Mouse (Mus musculus) CH12.LX (cell line): ENCODE results near the gene Fam178b. TPM values are rescaled to one million over a fixed set of nuclear protein-coding genes. Genes with fewer than 3 reads are reported as not detected.
"Not testable (repeated sequence)": the region's sequence is repeated elsewhere in the genome, so short reads cannot be mapped to it uniquely, and the experiment has no call there.

Experiments
- DNase-seq: peaks from one replicate; pipeline ENCODE4 v3.0.0-alpha.2; 2013; ENCODE audit errors: extremely low read depth
- H3K27ac ChIP-seq: 2 replicates; pipeline ENCODE4 v1.5.1; 2012; ENCODE audit warnings: low read depth, mild to moderate bottlenecking, control low read depth, moderate library complexity; ENCODE audit not compliant: insufficient read depth
- H3K27me3 ChIP-seq: replicated peaks from 2 replicates; pipeline ENCODE3; 2012; ENCODE audit warnings: inconsistent platforms
- H3K36me3 ChIP-seq, 2 experiments: replicated peaks in 1 of 2; 2 replicates each; pipeline versions ENCODE3 to v1.6.1; 2012; ENCODE audit warnings: inconsistent platforms in 1 of 2, low read length in 1 of 2, mild to moderate bottlenecking in 1 of 2, mixed read lengths in 1 of 2, moderate library complexity in 1 of 2; ENCODE audit not compliant: control insufficient read depth in 1 of 2, insufficient read depth in 1 of 2
- H3K4me1 ChIP-seq, 2 experiments: 2 replicates each; pipeline ENCODE4 v1.6.1; 2012; ENCODE audit warnings: inconsistent platforms in 1 of 2, moderate library complexity in 1 of 2; ENCODE audit not compliant: insufficient read depth in 2 of 2, control insufficient read depth in 1 of 2
- H3K4me2 ChIP-seq: 2 replicates; pipeline ENCODE4 v1.6.1; 2012; ENCODE audit warnings: low read depth, mild to moderate bottlenecking, control low read depth; ENCODE audit not compliant: poor library complexity, insufficient read depth, severe bottlenecking
- H3K4me3 ChIP-seq, 3 experiments: fragments of 150-350 bp in 1 of 3; sonication (generic) in 1 of 3; replicated peaks in 1 of 3; 2 replicates each; pipeline versions ENCODE3 to v1.5.1; 2011 to 2012; ENCODE audit warnings: low read depth in 2 of 3, low read length in 2 of 3, mild to moderate bottlenecking in 2 of 3, moderate library complexity in 2 of 3, control low read depth in 1 of 3, improper control_type of control experiment in 1 of 3, inconsistent platforms in 1 of 3, mixed read lengths in 1 of 3; ENCODE audit not compliant: poor library complexity in 1 of 3
- H3K79me2 ChIP-seq: replicated peaks from 2 replicates; pipeline ENCODE4 v1.6.1; 2012; ENCODE audit warnings: mild to moderate bottlenecking, moderate library complexity; ENCODE audit not compliant: control insufficient read depth, poor library complexity, insufficient read depth, severe bottlenecking; ENCODE audit errors: extremely low read depth
- H3K9ac ChIP-seq: 2 replicates; pipeline ENCODE4 v1.6.1; 2012; ENCODE audit warnings: low read depth, mild to moderate bottlenecking, control low read depth, moderate library complexity; ENCODE audit not compliant: insufficient read depth
- H3K9me3 ChIP-seq: replicated peaks from 2 replicates; pipeline ENCODE3; 2012; ENCODE audit warnings: low read length, inconsistent platforms, mixed read lengths
- BHLHE40 ChIP-seq: IDR thresholded peaks from 2 replicates; pipeline ENCODE4 v1.6.1; 2011; ENCODE audit warnings: mild to moderate bottlenecking, low read depth, low read length, improper control_type of control experiment
- CTCF ChIP-seq, 2 experiments: IDR thresholded peaks in 1 of 2; conservative IDR thresholded peaks in 1 of 2; 2 replicates each; pipeline ENCODE4 v1.5.1; 2011 to 2012; ENCODE audit warnings: low read depth in 2 of 2, low read length in 2 of 2, improper control_type of control experiment in 1 of 2, inconsistent platforms in 1 of 2, mild to moderate bottlenecking in 1 of 2, moderate library complexity in 1 of 2
- EP300 ChIP-seq: IDR thresholded peaks from 2 replicates; pipeline ENCODE4 v1.6.1; 2011; ENCODE audit warnings: low read length, improper control_type of control experiment
- ETS1 ChIP-seq: conservative IDR thresholded peaks from 2 replicates; pipeline ENCODE4 v1.6.1; 2012; ENCODE audit warnings: low read depth, mild to moderate bottlenecking, inconsistent platforms, low read length, improper control_type of control experiment, moderate library complexity
- GABPA ChIP-seq: IDR thresholded peaks from 2 replicates; pipeline ENCODE4 v1.6.1; 2012; ENCODE audit warnings: low read depth, low read length, improper control_type of control experiment, inconsistent platforms; ENCODE audit not compliant: insufficient replicate concordance
- HCFC1 ChIP-seq: IDR thresholded peaks from 2 replicates; pipeline ENCODE4 v1.6.1; 2012; ENCODE audit warnings: low read depth, mild to moderate bottlenecking, inconsistent platforms, low read length, improper control_type of control experiment
- JUND ChIP-seq: conservative IDR thresholded peaks from 2 replicates; pipeline ENCODE4 v1.6.1; 2011; ENCODE audit warnings: low read depth, low read length, improper control_type of control experiment
- MAFK ChIP-seq: IDR thresholded peaks from 2 replicates; pipeline ENCODE4 v1.6.1; 2011; ENCODE audit warnings: low read length, improper control_type of control experiment; ENCODE audit not compliant: insufficient replicate concordance
- MAZ ChIP-seq: IDR thresholded peaks from 2 replicates; pipeline ENCODE4 v1.6.1; 2012; ENCODE audit warnings: low read depth, mild to moderate bottlenecking, inconsistent platforms, low read length, improper control_type of control experiment, moderate library complexity
- MEF2A ChIP-seq: IDR thresholded peaks from 2 replicates; pipeline ENCODE4 v1.6.1; 2014; ENCODE audit warnings: low read depth, mild to moderate bottlenecking, inconsistent platforms, low read length, improper control_type of control experiment, borderline replicate concordance
- MYC ChIP-seq: IDR thresholded peaks from 2 replicates; pipeline ENCODE4 v1.6.1; 2011; ENCODE audit warnings: low read depth, mild to moderate bottlenecking, improper control_type of control experiment, low read length
- RAD21 ChIP-seq: IDR thresholded peaks from 2 replicates; pipeline ENCODE4 v1.6.1; 2011; ENCODE audit warnings: low read depth, mild to moderate bottlenecking, low read length, improper control_type of control experiment, moderate library complexity
- RCOR1 ChIP-seq: conservative IDR thresholded peaks from 2 replicates; pipeline ENCODE4 v1.6.1; 2012; ENCODE audit warnings: low read depth, mild to moderate bottlenecking, inconsistent platforms, low read length, improper control_type of control experiment
- SMC3 ChIP-seq: IDR thresholded peaks from 2 replicates; pipeline ENCODE4 v1.6.1; 2011; ENCODE audit warnings: low read depth, low read length, improper control_type of control experiment
- TBP ChIP-seq: conservative IDR thresholded peaks from 2 replicates; pipeline ENCODE4 v1.6.1; 2011; ENCODE audit warnings: low read depth, low read length, improper control_type of control experiment
- UBTF ChIP-seq: IDR thresholded peaks from 2 replicates; pipeline ENCODE4 v1.6.1; 2012; ENCODE audit warnings: low read depth, mild to moderate bottlenecking, inconsistent platforms, low read length, improper control_type of control experiment, moderate library complexity
- USF1 ChIP-seq: IDR thresholded peaks from 2 replicates; pipeline ENCODE4 v1.6.1; 2014; ENCODE audit warnings: low read depth, mild to moderate bottlenecking, inconsistent platforms, low read length, improper control_type of control experiment
- USF2 ChIP-seq: conservative IDR thresholded peaks from 2 replicates; pipeline ENCODE4 v1.6.1; 2011; ENCODE audit warnings: low read depth, low read length, improper control_type of control experiment
- ZC3H11A ChIP-seq: IDR thresholded peaks from 2 replicates; pipeline ENCODE4 v1.6.1; 2012; ENCODE audit warnings: low read depth, mild to moderate bottlenecking, inconsistent platforms, low read length, improper control_type of control experiment
- dilution Hi-C: fragments of 300-500 bp; cut with MboI; formaldehyde crosslinking; loops from 2 replicates; pipeline ENCODE4 v1.14.3; 2020; ENCODE audit warnings: low sequenced_read_pairs; ENCODE audit not compliant: extremely low pct_unique_long_range_greater_than_20kb, extremely low pct_ligation_motif_present
- in situ Hi-C: fragments of 300-500 bp; cut with MboI; formaldehyde crosslinking; loops from 3 replicates; pipeline ENCODE4 v1.14.3; 2019; ENCODE audit warnings: low sequenced_read_pairs, low pct_ligation_motif_present, low pct_unique_long_range_greater_than_20kb, mixed read lengths
- polyA plus RNA-seq: library from polyadenylated mRNA; unstranded; fragments of >175 nt; gene quantifications from 2 replicates; pipeline ENCODE4 v1.2.1, GENCODE M21; 2012; ENCODE audit warnings: low read depth; ENCODE audit not compliant: insufficient read length
- total RNA-seq, 2 experiments: library from RNA; depleted of rRNA; stranded (reverse); fragments of 300-350 nt in 1 of 2; fragments of >200 nt in 1 of 2; gene quantifications; 2 replicates each; pipeline ENCODE4 v1.2.3; 2012 to 2014

Fam178b gene
- total and polyA plus RNA-seq, 3 experiments = 0.50 TPM; not detected in 2

GRCm38 (mm10) chr1:36625442-36625841 lies 57.5 kb downstream of the Fam178b start:
- no peak overlapping the region for H3K27ac ChIP-seq
- no peak overlapping the region for H3K4me2 ChIP-seq
- peaks cover 4% of the 10 kb centered on the region for H3K27me3 ChIP-seq
- no peaks in the 10 kb centered on the region for H3K36me3 ChIP-seq
- peaks cover 11% of the 10 kb centered on the region for H3K9me3 ChIP-seq
- dilution Hi-C loops = no loop called here
- TF ChIP-seq EP300 = no peak
- TF ChIP-seq MAZ = no peak
- no peak for TF ChIP-seq BHLHE40
- TF ChIP-seq UBTF = no peak
- no peak for TF ChIP-seq MYC
- TF ChIP-seq JUND = no peak
- no peak for TF ChIP-seq USF2
- no peak for TF ChIP-seq RAD21
- TF ChIP-seq, all 38 proteins: peak for 0
- H3K4me1 ChIP-seq = 0 out of 4 replicates have a peak, but pooled peaks cover 0 to 1% of the 10 kb centered on the region in 2 experiments
- no peaks in the 10 kb centered on the region for H3K79me2 ChIP-seq
- H3K4me3 ChIP-seq = no peak overlapping the region
- no peak for DNase-seq
- in situ Hi-C loops = no loop called here
- H3K9ac ChIP-seq = no peak overlapping the region

GRCm38 (mm10) chr1:36615958-36616357 lies 67.0 kb downstream of the Fam178b start:
- H3K4me2 ChIP-seq, H3K9ac ChIP-seq, H3K36me3 ChIP-seq, dilution Hi-C loops, H3K4me3 ChIP-seq, in situ Hi-C loops, H3K79me2 ChIP-seq, H3K9me3 ChIP-seq, H3K27ac ChIP-seq: not testable (repeated sequence)
- Histone ChIP-seq H3K27me3 (peaks cover 11% of the 10 kb centered on the region), H3K4me1 (peaks cover 0 to 11% of the 10 kb centered on the region in 2 experiments; a peak in 2 of 4 replicates)
- TF ChIP-seq RAD21 (peak; percentile 41), CTCF (conservative IDR thresholded peaks at IDR 0.05 in 1 of 2, IDR thresholded peaks at IDR 0.05 in 1 of 2; ENCODE audit: low read depth in 2 of 2, low read length in 2 of 2) (peak in 1 of 2 experiments; percentile 53; a peak in 2 of 4 replicates), SMC3 (peak; percentile 48; the same call in 1 of the 2 replicates)
- peak; percentile 27 for DNase-seq

- H3K4me2 ChIP-seq = no peak overlapping the region
- in situ Hi-C loops = no loop called here
- peaks cover 0 to 11% of the 10 kb centered on the region in 2 experiments; a peak in 2 of 4 replicates for H3K4me1 ChIP-seq
- H3K9ac ChIP-seq = no peak overlapping the region
- H3K79me2 ChIP-seq = no peaks in the 10 kb centered on the region
- H3K36me3 ChIP-seq = no peaks in the 10 kb centered on the region
- TF ChIP-seq GABPA (no peak), USF1 (no peak), ETS1 (no peak), HCFC1 (no peak), ZC3H11A (no peak), MAFK (no peak), RCOR1 (no peak), USF2 (no peak), TBP (no peak), MYC (no peak), RAD21 (no peak), MEF2A (no peak)
- H3K9me3 ChIP-seq = no peaks in the 10 kb centered on the region
- dilution Hi-C loops = no loop called here
- H3K27me3 ChIP-seq = peaks cover 6% of the 10 kb centered on the region
- H3K4me3 ChIP-seq = no peak overlapping the region
- no peak overlapping the region for H3K27ac ChIP-seq
- DNase-seq = no peak
Observed at GRCm38 (mm10) chr1:36615188-36615587, 67.8 kb downstream of the Fam178b start.
